Mouse (Mus musculus): ENCODE measurements around the gene Ifna16.

- TF ChIP-seq POLR2A (IDR thresholded peaks at IDR 0.05; ENCODE audit: low read depth, low read length) (peak; percentile 71), CTCF (IDR thresholded peaks at IDR 0.05; ENCODE audit: extremely low read depth, insufficient read depth, insufficient read length, insufficient replicate concordance) (no peak)
These were observed 45.3 kb upstream of the Ifna16 start, which contains the start of the genes Gm26566 and Klhl9 for GRCm38 (mm10) chr4:88721791-88722721.
